Mouse (Mus musculus) cerebellum, adult 18-20 months (tissue): ENCODE measurements at regions not wholly inside any gene's neighbourhood (a gene's known extent, or its start where the extent isn't known, plus 50 kb on each side); places are given as distances from the start of the nearest gene placed in this dataset.

Source experiments
- DNase-seq, 2 experiments: peaks; one replicate each; pipeline ENCODE4 v3.0.0; 2021

- no peak for DNase-seq
Measured at GRCm38 (mm10) chr4:125199281-125199680, 71.6 kb upstream of the Zc3h12a start.

GRCm38 (mm10) chr4:125195901-125196435 is 68.3 kb upstream of the Zc3h12a start:
- DNase-seq = no peak

- peak in 1 of 2 experiments; percentile 3 for DNase-seq
Measured at GRCm38 (mm10) chr4:125194722-125195380, 67.2 kb upstream of the Zc3h12a start.

GRCm38 (mm10) chr4:125194298-125194697 is 66.7 kb upstream of the Zc3h12a start:
- DNase-seq = no peak

GRCm38 (mm10) chr4:125191680-125192079 is 64.0 kb upstream of the Zc3h12a start:
- no peak for DNase-seq

GRCm38 (mm10) chr4:125191010-125191409 is 63.4 kb upstream of the Zc3h12a start:
- DNase-seq = peak; percentile 42 to 46

GRCm38 (mm10) chr4:125189971-125190370 is 62.3 kb upstream of the Zc3h12a start:
- DNase-seq = no peak

GRCm38 (mm10) chr4:125186246-125186645 is 58.6 kb upstream of the Zc3h12a start:
- DNase-seq = no peak

- no peak for DNase-seq
Measured at GRCm38 (mm10) chr4:125185076-125185475, 57.4 kb upstream of the Zc3h12a start.

GRCm38 (mm10) chr4:125180947-125181346 is 53.3 kb upstream of the Zc3h12a start:
- no peak for DNase-seq

- DNase-seq = no peak
Measured at GRCm38 (mm10) chr4:125178552-125178951, 50.9 kb upstream of the Zc3h12a start.

GRCm38 (mm10) chr4:125177666-125178065 is 50.0 kb upstream of the Zc3h12a start:
- no peak for DNase-seq
